9 mouse cellular contexts compared by ENCODE assay signal in the genomic region with DNA sequence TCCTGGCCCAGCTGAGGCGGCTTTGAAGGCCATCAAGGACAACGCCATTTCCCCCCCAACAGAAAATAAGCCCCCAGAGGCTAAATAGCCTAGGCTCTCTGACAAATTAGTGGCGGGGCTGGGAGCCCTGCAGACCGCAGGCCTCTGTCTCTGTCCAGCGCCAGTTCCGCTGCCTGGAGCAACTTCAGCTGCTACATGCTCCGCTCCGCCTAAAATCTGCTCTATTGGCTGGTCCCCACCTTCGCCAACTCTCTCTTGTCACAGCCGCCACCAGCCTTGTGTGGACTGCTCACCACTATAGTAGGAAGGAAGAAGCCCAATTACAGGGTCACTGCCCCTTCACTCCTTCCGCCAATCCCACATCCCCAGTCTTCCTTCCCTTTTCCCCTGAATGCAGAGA. TPM values are rescaled to one million over a fixed set of nuclear protein-coding genes. Genes with fewer than 3 reads are reported as not detected.
DNase-seq lines count a peak whose midpoint lies in the region; ATAC-seq and TF ChIP-seq lines count a peak whose summit lies in the region.
"Had no signal": no experiment of that assay in that cellular context is flagged by ENCODE, and none has a peak within 500 bp of the region (broad histone marks: within the 10 kb centered on the region; RNA-seq: fewer than 3 reads in every experiment).

No protein-coding gene starts in this region.

- 0 out of 2 replicates have a peak, but pooled peaks cover 4% of the 10 kb centered on the region for H3K27me3 ChIP-seq in hindbrain, embryonic 10.5 days (ENCODE audit: insufficient read depth, poor library complexity, severe bottlenecking)
- H3K27me3 ChIP-seq in liver, embryonic 16.5 days (ENCODE audit: control insufficient read depth, insufficient read depth, low read depth, low read length) = peaks cover 10% of the 10 kb centered on the region

- no peaks in the 10 kb centered on the region for H3K9me3 ChIP-seq in hindbrain, embryonic 10.5 days
- no peaks in the 10 kb centered on the region for H3K9me3 ChIP-seq in liver, embryonic 16.5 days (replicated peaks; ENCODE audit: control insufficient read depth, low read length)

- H3K9ac ChIP-seq in liver, embryonic 16.5 days (ENCODE audit: low read depth, low read length) = no peak overlapping the region

- no peak for ATAC-seq in liver, embryonic 16.5 days (ENCODE audit: low read depth)

- 50% methylated on average over 11 of the region's 11 CpGs for WGBS in hindbrain, embryonic 10.5 days
- 34% methylated on average over 11 of the region's 11 CpGs for WGBS in liver, embryonic 16.5 days (ENCODE audit: insufficient replicate concordance)

- H3K4me1 ChIP-seq in hindbrain, embryonic 10.5 days (replicated peaks) = peaks cover 95% of the 10 kb centered on the region
- peaks cover 77% of the 10 kb centered on the region for H3K4me1 ChIP-seq in liver, embryonic 16.5 days (ENCODE audit: control insufficient read depth, low read depth, low read length)

- DNase-seq in gastrocnemius, adult 2 months = no peak
- DNase-seq in gastrocnemius, postnatal 14 days = no peak
- DNase-seq in Muller cell, postnatal 12 days (ENCODE audit: inconsistent ontology term) = peak; percentile 5
- DNase-seq in hindbrain, embryonic 10.5 days (ENCODE audit: low spot score) = peak; percentile 35
- DNase-seq in layer of hippocampus, postnatal 25 days (ENCODE audit: extremely low spot score in 1 of 2, low spot score in 1 of 2) = no peak
- DNase-seq in cerebellum, adult 9-11 months = no peak
- no peak for DNase-seq in T-cell, adult 2 months (ENCODE audit: low spot score)

- H3K4me3 ChIP-seq in gastrocnemius, adult 2 months = peak overlapping the region; percentile 43
- H3K4me3 ChIP-seq in hindbrain, embryonic 10.5 days = peak overlapping the region; percentile 93
- H3K4me3 ChIP-seq in liver, embryonic 16.5 days (ENCODE audit: low read depth, low read length) = 0 out of 2 replicates have a peak overlapping the region, but pooled peaks have one; percentile 13
- H3K4me3 ChIP-seq: left cerebral cortex, adult 2 months had no signal

- no peak for TF ChIP-seq CTCF in gastrocnemius, adult 2 months (IDR thresholded peaks at IDR 0.05)

- H3K27ac ChIP-seq in gastrocnemius, adult 2 months = no peak overlapping the region
- H3K27ac ChIP-seq in hindbrain, embryonic 10.5 days = peak overlapping the region; percentile 59
- H3K27ac ChIP-seq in liver, embryonic 16.5 days (ENCODE audit: low read length) = 0 out of 2 replicates have a peak overlapping the region, but pooled peaks have one; percentile 0
- H3K27ac ChIP-seq: left cerebral cortex, adult 2 months had no signal

- peak overlapping the region; percentile 93 for H3K4me2 ChIP-seq in liver, embryonic 16.5 days (ENCODE audit: low read depth, low read length)

- intact Hi-C loops in gastrocnemius, adult 2 months (cut with DNase I) = loop anchor here (2.0 kb wide), 1 partner anchor 15 kb away; no protein-coding TSS in a partner anchor
- intact Hi-C loops in gastrocnemius, postnatal 14 days (cut with DNase I; ENCODE audit: low total_unique reads) = no loop called here

- peaks cover 55% of the 10 kb centered on the region for H3K36me3 ChIP-seq in hindbrain, embryonic 10.5 days
- H3K36me3 ChIP-seq in liver, embryonic 16.5 days (ENCODE audit: control insufficient read depth, insufficient read depth) = no peaks in the 10 kb centered on the region

RNA-seq across cellular contexts. Expression of gene Tet3, which starts 5.2 kb away (rescaled TPM):
- total RNA-seq in gastrocnemius, adult 2 months (2021) = 10 to 100 TPM; 16.4 to 18.0 TPM
- total RNA-seq in gastrocnemius, postnatal 14 days (2021) = 10 to 100 TPM; 30.4 to 36.7 TPM
- 51.1 and 56.5 TPM in 2 replicates for polyA plus RNA-seq in hindbrain, embryonic 10.5 days (2016; fragmentation: Nextera tagmentation; extraction: Ambion mirVana)
- 9.3 and 13.7 TPM in 2 replicates for polyA plus RNA-seq in liver, embryonic 16.5 days (2015; fragmentation: Nextera tagmentation; extraction: Ambion mirVana)
- 10 to 100 TPM; 69.2 to 83.9 TPM for total RNA-seq in layer of hippocampus, postnatal 25 days (2021)

RNA-seq across cellular contexts. Expression of gene Dguok, which starts 53.1 kb away (rescaled TPM):
- 10 to 100 TPM; 17.8 to 20.6 TPM for total RNA-seq in gastrocnemius, adult 2 months (2021)
- total RNA-seq in gastrocnemius, postnatal 14 days (2021) = 10 to 100 TPM; 14.8 to 19.3 TPM
- polyA plus RNA-seq in hindbrain, embryonic 10.5 days (2016; fragmentation: Nextera tagmentation; extraction: Ambion mirVana) = 61.3 and 68.8 TPM in 2 replicates
- 24.1 and 24.3 TPM in 2 replicates for polyA plus RNA-seq in liver, embryonic 16.5 days (2015; fragmentation: Nextera tagmentation; extraction: Ambion mirVana)
- 10 to 100 TPM; 29.2 to 32.0 TPM for total RNA-seq in layer of hippocampus, postnatal 25 days (2021)

Comparison
In these comparisons a context has a peak if more than half of its experiments do, and no peak if none do; other contexts are left out.
1. DNase-seq: peak in Muller cell, postnatal 12 days (single experiment) and hindbrain, embryonic 10.5 days (single experiment); none in gastrocnemius, adult 2 months (single experiment), gastrocnemius, postnatal 14 days (single experiment), layer of hippocampus, postnatal 25 days (0 of 2), cerebellum, adult 9-11 months (single experiment) and T-cell, adult 2 months (single experiment).
2. H3K4me3 ChIP-seq: peak in every context shown above with its lines; median percentile 93 in hindbrain, embryonic 10.5 days; 43 in gastrocnemius, adult 2 months; 13 in liver, embryonic 16.5 days.